Comparison of ENCODE assay signal across 10 mouse cellular contexts in genomic region chr9:65201021-65201380, GRCm38 (mm10). TPM values are rescaled to one million over a fixed set of nuclear protein-coding genes. Genes with fewer than 3 reads are reported as not detected.
DNase-seq lines count a peak whose midpoint lies in the region; ATAC-seq and TF ChIP-seq lines count a peak whose summit lies in the region.
"Had no signal": no experiment of that assay in that cellular context is flagged by ENCODE, and none has a peak within 500 bp of the region (broad histone marks: within the 10 kb centered on the region; RNA-seq: fewer than 3 reads in every experiment).

No protein-coding gene starts in this region.

- 59% methylated on average over 3 of the region's 3 CpGs for WGBS in hindbrain, embryonic 13.5 days
- WGBS in hindbrain, embryonic 10.5 days = 55% methylated on average over 3 of the region's 3 CpGs
- WGBS in hindbrain, embryonic 14.5 days = 51% methylated on average over 3 of the region's 3 CpGs
- 56% methylated on average over 3 of the region's 3 CpGs for WGBS in midbrain, embryonic 15.5 days

- in situ Hi-C loops in Patski (cut with MboI; ENCODE audit: low pct_unique_long_range_greater_than_20kb) = no loop called here

- no peak for DNase-seq in hindbrain, embryonic 10.5 days (ENCODE audit: low spot score)
- no peak for DNase-seq in Patski (ENCODE audit: low read depth, low spot score)
- DNase-seq in hindbrain, embryonic 14.5 days (ENCODE audit: low spot score) = no peak
- no peak for DNase-seq in retina, embryonic 14.5 days (ENCODE audit: low spot score)
- no peak for DNase-seq in layer of hippocampus, postnatal 14 days (ENCODE audit: low spot score in 2 of 2)
- no peak for DNase-seq in layer of hippocampus, adult 8-10 months (ENCODE audit: low spot score in 2 of 2)
- DNase-seq: layer of hippocampus, adult 9-11 months; right cerebral cortex, postnatal 14 days had no signal

- no peak overlapping the region for H3K4me2 ChIP-seq in hindbrain, embryonic 13.5 days
- H3K4me2 ChIP-seq in hindbrain, embryonic 14.5 days (replicated peaks) = no peak overlapping the region
- H3K4me2 ChIP-seq in midbrain, embryonic 15.5 days = no peak overlapping the region

- peak overlapping the region; percentile 92 for H3K27ac ChIP-seq in hindbrain, embryonic 13.5 days
- H3K27ac ChIP-seq in hindbrain, embryonic 10.5 days = no peak overlapping the region
- peak overlapping the region; percentile 95 for H3K27ac ChIP-seq in hindbrain, embryonic 14.5 days
- H3K27ac ChIP-seq in midbrain, embryonic 15.5 days = peak overlapping the region; percentile 83

- no peak for TF ChIP-seq CTCF in Patski (IDR thresholded peaks at IDR 0.05)

- H3K4me3 ChIP-seq in hindbrain, embryonic 13.5 days = no peak overlapping the region
- H3K4me3 ChIP-seq in hindbrain, embryonic 10.5 days = no peak overlapping the region
- H3K4me3 ChIP-seq in hindbrain, embryonic 14.5 days (replicated peaks; ENCODE audit: low read length) = no peak overlapping the region
- no peak overlapping the region for H3K4me3 ChIP-seq in midbrain, embryonic 15.5 days

- CTCF ChIA-PET in Patski (lab: Charles Lee) = no interaction called here

- no peaks in the 10 kb centered on the region for H3K9me3 ChIP-seq in hindbrain, embryonic 13.5 days
- no peaks in the 10 kb centered on the region for H3K9me3 ChIP-seq in hindbrain, embryonic 10.5 days
- H3K9me3 ChIP-seq in hindbrain, embryonic 14.5 days (ENCODE audit: control insufficient read depth, low read length) = no peaks in the 10 kb centered on the region
- H3K9me3 ChIP-seq in midbrain, embryonic 15.5 days = no peaks in the 10 kb centered on the region

- no peaks in the 10 kb centered on the region for H3K27me3 ChIP-seq in hindbrain, embryonic 13.5 days
- no peaks in the 10 kb centered on the region for H3K27me3 ChIP-seq in hindbrain, embryonic 10.5 days (ENCODE audit: insufficient read depth, poor library complexity, severe bottlenecking)
- no peaks in the 10 kb centered on the region for H3K27me3 ChIP-seq in Patski
- H3K27me3 ChIP-seq in hindbrain, embryonic 14.5 days (ENCODE audit: control insufficient read depth, insufficient read depth, low read length) = no peaks in the 10 kb centered on the region
- H3K27me3 ChIP-seq in midbrain, embryonic 15.5 days (replicated peaks) = no peaks in the 10 kb centered on the region

- POLR2A ChIA-PET in Patski (lab: Charles Lee) = no interaction called here

- ATAC-seq in hindbrain, embryonic 13.5 days (ENCODE audit: low FRiP score) = no peak
- ATAC-seq in Patski = peak; percentile 1
- no peak for ATAC-seq in hindbrain, embryonic 14.5 days (ENCODE audit: low FRiP score)
- ATAC-seq in midbrain, embryonic 15.5 days (replicated peaks) = no peak

- peaks cover 7% of the 10 kb centered on the region for H3K4me1 ChIP-seq in hindbrain, embryonic 13.5 days (replicated peaks)
- peaks cover 16% of the 10 kb centered on the region for H3K4me1 ChIP-seq in hindbrain, embryonic 10.5 days (replicated peaks)
- H3K4me1 ChIP-seq in hindbrain, embryonic 14.5 days (replicated peaks; ENCODE audit: control insufficient read depth, insufficient read depth, low read length) = peaks cover 6% of the 10 kb centered on the region; the same call in 1 of the 2 replicates
- H3K4me1 ChIP-seq in midbrain, embryonic 15.5 days = peaks cover 6% of the 10 kb centered on the region

- no peaks in the 10 kb centered on the region for H3K36me3 ChIP-seq in hindbrain, embryonic 13.5 days
- no peaks in the 10 kb centered on the region for H3K36me3 ChIP-seq in hindbrain, embryonic 10.5 days
- no peaks in the 10 kb centered on the region for H3K36me3 ChIP-seq in hindbrain, embryonic 14.5 days (replicated peaks; ENCODE audit: control insufficient read depth, insufficient read depth)
- H3K36me3 ChIP-seq in midbrain, embryonic 15.5 days (replicated peaks) = no peaks in the 10 kb centered on the region

- H3K9ac ChIP-seq in hindbrain, embryonic 13.5 days = no peak overlapping the region
- H3K9ac ChIP-seq in hindbrain, embryonic 14.5 days = no peak overlapping the region
- no peak overlapping the region for H3K9ac ChIP-seq in midbrain, embryonic 15.5 days

RNA-seq across cellular contexts. Expression of gene Parp16, which starts 5.8 kb away (rescaled TPM):
- 5.9 and 6.1 TPM in 2 replicates for polyA plus RNA-seq in hindbrain, embryonic 13.5 days (2015; fragmentation: Nextera tagmentation; extraction: Ambion mirVana)
- 7.7 and 8.0 TPM in 2 replicates for polyA plus RNA-seq in hindbrain, embryonic 10.5 days (2016; fragmentation: Nextera tagmentation; extraction: Ambion mirVana)
- polyA plus RNA-seq in Patski (2021) = 7.0 TPM
- polyA plus RNA-seq in hindbrain, embryonic 14.5 days (2014; fragmentation: Nextera tagmentation; extraction: Ambion mirVana) = 6.3 and 7.9 TPM in 2 replicates
- polyA plus RNA-seq in midbrain, embryonic 15.5 days (2015; fragmentation: Nextera tagmentation; extraction: Ambion mirVana) = 6.8 and 7.6 TPM in 2 replicates
- 1 to 10 TPM; 4.1 TPM for total RNA-seq in layer of hippocampus, postnatal 14 days (2021)
- total RNA-seq in layer of hippocampus, adult 8-10 months (2022) = 1 to 10 TPM; 4.4 to 6.0 (median 5.6) TPM
